Mouse (Mus musculus): ENCODE data around the gene Pin1rt1. TPM values are rescaled to one million over a fixed set of nuclear protein-coding genes. Genes with fewer than 3 reads are reported as not detected.

The Pin1rt1 gene
- polyA plus RNA-seq (2015; fragmentation: Nextera tagmentation; extraction: Ambion mirVana), result not detected in 2 replicates

DNA sequence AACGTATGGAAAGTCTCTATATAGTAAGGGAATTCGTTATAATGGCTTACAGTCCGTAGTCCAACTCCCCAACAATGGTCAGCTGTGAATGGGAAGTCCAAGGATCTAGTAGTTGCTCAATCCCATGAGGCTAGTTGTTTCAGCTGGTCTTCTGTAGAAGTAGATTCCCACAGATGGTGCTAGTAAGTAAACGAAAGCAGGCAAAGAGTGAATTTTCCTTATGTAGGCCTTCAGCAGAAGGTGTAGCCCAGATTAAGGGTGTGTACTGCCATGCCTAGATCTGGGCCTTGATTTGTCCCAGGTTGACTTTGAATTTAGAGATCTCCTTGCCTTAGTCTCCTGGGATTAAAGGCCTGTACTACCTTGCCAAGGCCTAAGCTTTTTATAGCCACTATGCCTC, at the start of gene Pin1rt1:
TSS of gene Pin1rt1 (minus strand) at position 101 of the 400 bp plus-strand sequence.
- H3K27me3 ChIP-seq (replicated peaks), result peaks cover 5% of the 10 kb centered on the region; the same call in 1 of the 2 replicates
- WGBS, result 79% methylated on average over 4 of the region's 4 CpGs
- H3K27ac ChIP-seq (replicated peaks), result no peak within 1 kb of the TSS
- no peak within 1 kb of the TSS for H3K9ac ChIP-seq
- H3K4me2 ChIP-seq, result no peak within 1 kb of the TSS
- no peaks in the 10 kb centered on the region for H3K9me3 ChIP-seq
- no peak for ATAC-seq (ENCODE audit: extremely low read depth, insufficient number of reproducible peaks, low FRiP score, low TSS enrichment)
- H3K4me1 ChIP-seq, result peaks cover 7% of the 10 kb centered on the region
- no peak within 1 kb of the TSS for H3K4me3 ChIP-seq
- H3K36me3 ChIP-seq, result no peaks in the 10 kb centered on the region

GRCm38 (mm10) chr2:104764018-104764417, 47.8 kb upstream of the Pin1rt1 start:
- Histone ChIP-seq H3K27me3 (replicated peaks) (no peaks in the 10 kb centered on the region), H3K9me3 (no peaks in the 10 kb centered on the region), H3K4me3 (no peak overlapping the region), H3K36me3 (peaks cover 86% of the 10 kb centered on the region), H3K27ac (replicated peaks) (no peak overlapping the region), H3K4me2 (no peak overlapping the region), H3K4me1 (peaks cover 12% of the 10 kb centered on the region), H3K9ac (no peak overlapping the region)
- 72% methylated on average over 4 of the region's 4 CpGs for WGBS
- ATAC-seq (ENCODE audit: extremely low read depth, insufficient number of reproducible peaks, low FRiP score, low TSS enrichment), result no peak

GRCm38 (mm10) chr2:104763134-104763703, 47.0 kb upstream of the Pin1rt1 start:
- Histone ChIP-seq H3K36me3 (peaks cover 84% of the 10 kb centered on the region), H3K4me2 (0 out of 2 replicates have a peak overlapping the region, but pooled peaks have one; percentile 4), H3K27me3 (replicated peaks) (no peaks in the 10 kb centered on the region), H3K9me3 (no peaks in the 10 kb centered on the region), H3K4me3 (no peak overlapping the region), H3K4me1 (peaks cover 12% of the 10 kb centered on the region), H3K9ac (no peak overlapping the region), H3K27ac (replicated peaks) (peak overlapping the region; percentile 61)
- WGBS, result 49% methylated on average over 8 of the region's 8 CpGs
- ATAC-seq (ENCODE audit: extremely low read depth, insufficient number of reproducible peaks, low FRiP score, low TSS enrichment), result no peak

DNA sequence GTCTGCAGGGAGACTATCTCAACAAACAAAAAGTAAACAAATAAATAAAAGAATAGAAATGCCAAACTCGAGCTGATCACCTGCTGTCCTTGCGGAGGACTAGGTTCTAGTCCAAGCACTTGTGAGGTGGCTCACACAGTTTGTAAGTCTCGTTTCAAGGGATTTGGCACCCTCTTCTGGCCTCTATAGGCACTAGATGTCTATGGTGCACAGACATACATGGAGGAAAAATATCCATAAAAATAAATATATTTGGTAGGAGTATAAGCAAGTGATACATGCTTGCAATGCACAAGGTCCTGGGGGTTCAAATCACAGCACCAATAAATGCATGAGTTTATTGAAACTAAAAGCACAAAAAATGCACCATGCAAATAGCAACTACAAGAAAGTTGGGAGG, 34.4 kb upstream of the Pin1rt1 start:
- WGBS, result 54% methylated on average over 3 of the region's 3 CpGs
- Histone ChIP-seq H3K27ac (replicated peaks) (no peak overlapping the region), H3K4me1 (no peaks in the 10 kb centered on the region), H3K4me3 (no peak overlapping the region), H3K9ac (no peak overlapping the region), H3K4me2 (no peak overlapping the region), H3K27me3 (replicated peaks) (no peaks in the 10 kb centered on the region), H3K9me3 (no peaks in the 10 kb centered on the region), H3K36me3 (peaks cover 14% of the 10 kb centered on the region; the same call in 1 of the 2 replicates)
- ATAC-seq (ENCODE audit: extremely low read depth, insufficient number of reproducible peaks, low FRiP score, low TSS enrichment), result no peak

- Histone ChIP-seq H3K9me3 (no peaks in the 10 kb centered on the region), H3K27me3 (replicated peaks) (no peaks in the 10 kb centered on the region), H3K4me1 (no peaks in the 10 kb centered on the region), H3K4me2 (no peak overlapping the region), H3K36me3 (peaks cover 8% of the 10 kb centered on the region; the same call in 1 of the 2 replicates), H3K9ac (no peak overlapping the region), H3K27ac (replicated peaks) (no peak overlapping the region), H3K4me3 (no peak overlapping the region)
- ATAC-seq (ENCODE audit: extremely low read depth, insufficient number of reproducible peaks, low FRiP score, low TSS enrichment), result no peak
- WGBS, result 73% methylated on average over 5 of the region's 5 CpGs
These were observed 32.5 kb upstream of the Pin1rt1 start for GRCm38 (mm10) chr2:104748652-104749183.

DNA sequence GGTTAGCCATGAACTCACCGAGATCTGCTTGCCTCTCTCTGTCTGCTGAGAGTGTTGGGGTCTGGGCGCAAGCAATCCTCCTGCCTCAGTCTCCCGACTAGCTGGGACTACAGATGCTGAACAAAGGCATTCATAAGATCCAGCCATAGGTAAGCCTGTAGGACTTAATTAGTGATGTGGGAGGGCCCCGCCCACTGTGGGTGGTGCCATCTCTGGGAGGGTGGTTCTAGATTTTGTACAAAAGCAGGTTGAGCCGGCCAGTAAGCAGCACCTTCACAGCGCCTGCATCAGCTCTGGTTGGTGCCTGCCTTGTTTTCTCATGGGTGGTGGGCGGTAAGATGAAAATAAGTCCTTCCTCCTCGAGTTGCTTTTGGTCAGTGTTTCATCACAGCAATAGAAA, 30.1 kb upstream of the Pin1rt1 start:
- no peak overlapping the region for H3K9ac ChIP-seq
- H3K36me3 ChIP-seq, result no peaks in the 10 kb centered on the region
- H3K9me3 ChIP-seq, result no peaks in the 10 kb centered on the region
- no peak overlapping the region for H3K4me2 ChIP-seq
- H3K4me3 ChIP-seq, result no peak overlapping the region
- no peak overlapping the region for H3K27ac ChIP-seq (replicated peaks)
- peaks cover 9% of the 10 kb centered on the region; the same call in 1 of the 2 replicates for H3K27me3 ChIP-seq (replicated peaks)
- H3K4me1 ChIP-seq, result peaks cover 13% of the 10 kb centered on the region
- 48% methylated on average over 8 of the region's 8 CpGs for WGBS
- no peak for ATAC-seq (ENCODE audit: extremely low read depth, insufficient number of reproducible peaks, low FRiP score, low TSS enrichment)

GRCm38 (mm10) chr2:104743971-104744370, 27.8 kb upstream of the Pin1rt1 start:
- H3K9me3 ChIP-seq, result no peaks in the 10 kb centered on the region
- 50% methylated on average over 5 of the region's 5 CpGs for whole genome bisulfite sequencing
- no peak for ATAC-seq (ENCODE audit: extremely low read depth, insufficient number of reproducible peaks, low FRiP score, low TSS enrichment)

DNA sequence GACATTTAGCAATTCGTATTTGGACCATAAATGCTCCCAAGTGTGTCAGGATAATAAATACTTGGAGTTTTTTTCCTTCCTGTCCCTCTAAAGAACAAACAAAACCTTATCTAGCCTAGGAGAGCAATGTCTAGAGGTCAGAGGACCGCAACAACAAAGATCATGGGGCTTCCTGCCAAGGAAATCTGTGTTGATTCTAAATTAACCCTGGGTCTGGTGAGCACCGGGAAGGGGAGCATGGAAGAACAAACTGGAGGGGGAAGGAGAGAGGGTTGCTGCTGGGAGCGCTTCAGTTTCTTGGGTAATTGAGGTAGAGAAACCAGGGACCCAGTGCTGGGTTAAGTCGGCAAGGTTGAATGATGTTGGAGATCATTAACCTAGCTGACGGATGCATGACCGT, 27.0 kb upstream of the Pin1rt1 start:
- Histone ChIP-seq H3K9me3 (no peaks in the 10 kb centered on the region), H3K9ac (peak overlapping the region; percentile 86), H3K27me3 (replicated peaks) (peaks cover 14% of the 10 kb centered on the region; the same call in 1 of the 2 replicates), H3K4me1 (peaks cover 17% of the 10 kb centered on the region), H3K4me2 (peak overlapping the region; percentile 94), H3K27ac (replicated peaks) (no peak overlapping the region), H3K4me3 (peak overlapping the region; percentile 76), H3K36me3 (no peaks in the 10 kb centered on the region)
- WGBS, result 16% methylated on average over 7 of the region's 7 CpGs
- ATAC-seq (ENCODE audit: extremely low read depth, insufficient number of reproducible peaks, low FRiP score, low TSS enrichment), result no peak

More at GRCm38 (mm10) chr2:104743971-104744370, 27.8 kb upstream of the Pin1rt1 start:
- peaks cover 17% of the 10 kb centered on the region for H3K4me1 ChIP-seq
- no peak overlapping the region for H3K4me3 ChIP-seq
- no peak overlapping the region for H3K9ac ChIP-seq
- H3K36me3 ChIP-seq, result no peaks in the 10 kb centered on the region
- peaks cover 14% of the 10 kb centered on the region; the same call in 1 of the 2 replicates for H3K27me3 ChIP-seq (replicated peaks)
- H3K27ac ChIP-seq (replicated peaks), result no peak overlapping the region
- no peak overlapping the region for H3K4me2 ChIP-seq

DNA sequence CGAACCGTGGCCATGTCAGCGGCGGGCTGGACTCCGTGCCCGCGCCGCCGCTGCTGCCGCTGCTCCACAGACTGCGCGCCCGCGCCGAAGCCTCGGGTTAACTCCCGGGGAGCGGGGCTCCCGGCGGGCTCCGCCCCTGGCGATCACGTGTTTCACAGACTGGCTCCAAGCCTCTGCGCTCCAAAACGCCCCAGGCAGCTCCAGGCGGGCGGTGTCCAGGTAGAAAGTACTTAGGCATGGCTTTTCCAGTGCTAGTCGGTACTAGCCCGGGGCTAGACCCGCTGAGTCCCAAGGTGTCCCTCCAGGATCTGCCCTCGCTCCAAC, 26.5 kb upstream of the Pin1rt1 start, which contains the start of gene Depdc7:
TSS of gene Depdc7 (minus strand) at position 138 of the 324 bp plus-strand sequence.
- H3K27ac ChIP-seq (replicated peaks), result no peak within 1 kb of the TSS

GRCm38 (mm10) chr2:104741896-104742740, 25.9 kb upstream of the Pin1rt1 start:
- H3K4me2 ChIP-seq, result peak overlapping the region; percentile 94
- H3K9ac ChIP-seq, result peak overlapping the region; percentile 86
- H3K36me3 ChIP-seq, result no peaks in the 10 kb centered on the region
- peaks cover 17% of the 10 kb centered on the region for H3K4me1 ChIP-seq
- no peaks in the 10 kb centered on the region for H3K9me3 ChIP-seq
- no peak overlapping the region for H3K27ac ChIP-seq (replicated peaks)
- ATAC-seq (ENCODE audit: extremely low read depth, insufficient number of reproducible peaks, low FRiP score, low TSS enrichment), result no peak
- H3K27me3 ChIP-seq (replicated peaks), result peaks cover 14% of the 10 kb centered on the region; the same call in 1 of the 2 replicates
- 6% methylated on average over 44 of the region's 46 CpGs for WGBS
- peak overlapping the region; percentile 76 for H3K4me3 ChIP-seq

More for the DNA sequence above, 26.5 kb upstream of the Pin1rt1 start, which contains the start of gene Depdc7:
- peaks cover 14% of the 10 kb centered on the region; the same call in 1 of the 2 replicates for H3K27me3 ChIP-seq (replicated peaks)
- peak within 1 kb of the TSS; percentile 94 for H3K4me2 ChIP-seq
- peaks cover 17% of the 10 kb centered on the region for H3K4me1 ChIP-seq
- peak; percentile 86 for ATAC-seq (ENCODE audit: extremely low read depth, insufficient number of reproducible peaks, low FRiP score, low TSS enrichment)
- peak within 1 kb of the TSS; percentile 86 for H3K9ac ChIP-seq
- H3K36me3 ChIP-seq, result no peaks in the 10 kb centered on the region
- no peaks in the 10 kb centered on the region for H3K9me3 ChIP-seq
- under 1% methylated on average over 31 of the region's 31 CpGs for WGBS
- peak within 1 kb of the TSS; percentile 76 for H3K4me3 ChIP-seq
